Mouse (Mus musculus): Measurements from ENCODE around the gene Dnajc8.

GRCm38 (mm10) chr4:132524808-132525207, 10.5 kb upstream of the Dnajc8 start:
- TF ChIP-seq CTCF (IDR thresholded peaks at IDR 0.05 in 2 of 3, conservative IDR thresholded peaks at IDR 0.05 in 1 of 3; ENCODE audit: control insufficient read depth in 1 of 3, insufficient read depth in 1 of 3, low read depth in 2 of 3, low read length in 3 of 3, poor library complexity in 1 of 3, severe bottlenecking in 1 of 3) (no peak), POLR2AphosphoS5 (IDR thresholded peaks at IDR 0.05; ENCODE audit: borderline replicate concordance, low read depth, low read length) (no peak), ZNF384 (IDR thresholded peaks at IDR 0.05; ENCODE audit: low read depth, low read length) (no peak), USF1 (IDR thresholded peaks at IDR 0.05; ENCODE audit: low read depth, low read length) (no peak), GABPA (IDR thresholded peaks at IDR 0.05; ENCODE audit: low read depth, low read length) (no peak), ELF1 (IDR thresholded peaks at IDR 0.05; ENCODE audit: low read depth, low read length) (no peak), MAFK (IDR thresholded peaks at IDR 0.05; ENCODE audit: borderline replicate concordance, low read depth, low read length) (no peak), NRF1 (IDR thresholded peaks at IDR 0.05; ENCODE audit: insufficient read depth, low read depth, low read length, poor library complexity, severe bottlenecking) (peak; percentile 41; the same call in 1 of the 2 replicates)
